Mouse (Mus musculus) midbrain, embryonic 11.5 days (tissue): ENCODE data around the gene Zcchc14. TPM values are rescaled to one million over a fixed set of nuclear protein-coding genes. Genes with fewer than 3 reads are reported as not detected.
"Not testable (repeated sequence)": the region's sequence is repeated elsewhere in the genome, so short reads cannot be mapped to it uniquely, and the experiment has no call there.

Experiments
- ATAC-seq: fragments of 200-750 bp; cut with Nextera tagmentation; 2 replicates; pipeline ENCODE4 v1.8.0; 2017; ENCODE audit warnings: moderate TSS enrichment, moderate library complexity; ENCODE audit not compliant: low FRiP score
- DNase-seq: peaks from one replicate; pipeline ENCODE4 v3.0.0; 2015; ENCODE audit warnings: low spot score; ENCODE audit errors: missing footprints
- H3K27ac ChIP-seq: fragments of 300-500 bp; sonication (generic); 2 replicates; pipeline ENCODE4 v1.5.1; 2014; ENCODE audit warnings: low read depth, low read length
- H3K27me3 ChIP-seq: fragments of 300-500 bp; sonication (generic); 2 replicates; pipeline ENCODE4 v1.6.1; 2014; ENCODE audit warnings: mild to moderate bottlenecking, low read length, moderate library complexity, mixed read lengths; ENCODE audit not compliant: control insufficient read depth, insufficient read depth
- H3K36me3 ChIP-seq: fragments of 300-500 bp; sonication (generic); 2 replicates; pipeline ENCODE4 v1.6.1; 2014; ENCODE audit warnings: mild to moderate bottlenecking, low read length, moderate library complexity, mixed read lengths; ENCODE audit not compliant: control insufficient read depth, insufficient read depth
- H3K4me1 ChIP-seq: fragments of 300-500 bp; sonication (generic); 2 replicates; pipeline ENCODE4 v1.6.1; 2014; ENCODE audit warnings: low read length; ENCODE audit not compliant: control insufficient read depth, insufficient read depth
- H3K4me2 ChIP-seq: fragments of 300-500 bp; sonication (generic); 2 replicates; pipeline ENCODE4 v1.6.1; 2014; ENCODE audit warnings: mild to moderate bottlenecking, moderate library complexity
- H3K4me3 ChIP-seq: fragments of 300-500 bp; sonication (generic); 2 replicates; pipeline ENCODE4 v1.5.1; 2014; ENCODE audit warnings: low read depth, low read length
- H3K9ac ChIP-seq: fragments of 300-500 bp; sonication (generic); 2 replicates; pipeline ENCODE4 v1.6.1; 2014; ENCODE audit warnings: low read length
- H3K9me3 ChIP-seq: fragments of 300-500 bp; sonication (generic); 2 replicates; pipeline ENCODE4 v1.6.1; 2016; ENCODE audit warnings: low read length; ENCODE audit not compliant: control insufficient read depth
- WGBS: fragments of 180-500 bp; shearing (Covaris S2); extraction: QIAGEN DNeasy Blood & Tissue Kit; methylation state at CpG from one replicate; pipeline ENCODE4 v1.1.7; 2014; 5-methylcytosine and 5-hydroxymethylcytosine counted together
- polyA plus RNA-seq: library from polyadenylated mRNA; unstranded; fragments of >200 nt; fragmentation: Nextera tagmentation; extraction: Ambion mirVana; gene quantifications from 2 replicates; pipeline ENCODE4 v1.2.1, GENCODE M21; 2014

The Zcchc14 gene
- polyA plus RNA-seq, 1 experiment from 2014 or later: 22.7 TPM

- Histone ChIP-seq H3K27ac (no peak overlapping the region), H3K4me3 (no peak overlapping the region), H3K4me1 (no peaks in the 10 kb centered on the region), H3K36me3 (peaks cover 34% of the 10 kb centered on the region), H3K9me3 (no peaks in the 10 kb centered on the region), H3K9ac (no peak overlapping the region), H3K27me3 (no peaks in the 10 kb centered on the region), H3K4me2 (no peak overlapping the region)
- 94% methylated on average over 12 of the region's 12 CpGs for WGBS
- DNase-seq: no peak
- ATAC-seq: no peak
Measured at GRCm38 (mm10) chr8:121602411-121602810, 50.3 kb downstream of the Zcchc14 start.

GRCm38 (mm10) chr8:121599842-121600241, 52.9 kb downstream of the Zcchc14 start:
- H3K4me3 ChIP-seq: no peak overlapping the region
- H3K27ac ChIP-seq: no peak overlapping the region
- H3K4me2 ChIP-seq: no peak overlapping the region
- H3K27me3 ChIP-seq: no peaks in the 10 kb centered on the region
- H3K9ac ChIP-seq: no peak overlapping the region
- ATAC-seq (no peak), DNase-seq (no peak)
- no peaks in the 10 kb centered on the region for H3K9me3 ChIP-seq
- no peaks in the 10 kb centered on the region for H3K4me1 ChIP-seq
- H3K36me3 ChIP-seq: peaks cover 35% of the 10 kb centered on the region
- 92% methylated on average over 14 of the region's 14 CpGs for WGBS

DNA sequence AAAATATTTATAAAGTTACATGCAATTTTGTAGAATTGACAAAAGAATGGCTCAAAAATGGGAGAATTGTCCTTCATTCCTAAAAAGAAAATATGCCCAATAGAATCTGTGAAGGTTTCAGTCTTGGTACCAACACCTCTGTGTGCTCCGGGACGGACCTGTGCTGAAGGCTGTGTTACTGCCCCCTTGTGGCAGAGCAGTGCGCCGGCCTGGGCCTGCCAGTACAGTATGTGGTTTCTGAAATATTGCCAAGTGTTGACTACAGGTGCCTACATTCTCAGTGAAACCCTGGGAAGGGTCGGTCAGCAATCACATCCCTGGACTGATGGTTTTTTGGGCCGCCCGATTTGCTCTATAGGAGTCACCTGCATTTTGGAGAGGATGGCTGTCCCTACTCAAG, 53.8 kb downstream of the Zcchc14 start:
- peak; percentile 86 for DNase-seq
- Histone ChIP-seq H3K9me3 (no peaks in the 10 kb centered on the region), H3K4me2 (no peak overlapping the region), H3K36me3 (peaks cover 30% of the 10 kb centered on the region), H3K4me3 (no peak overlapping the region), H3K27me3 (no peaks in the 10 kb centered on the region), H3K9ac (no peak overlapping the region), H3K27ac (no peak overlapping the region), H3K4me1 (no peaks in the 10 kb centered on the region)
- ATAC-seq: peak; percentile 76
- WGBS: 41% methylated on average over 7 of the region's 7 CpGs

DNA sequence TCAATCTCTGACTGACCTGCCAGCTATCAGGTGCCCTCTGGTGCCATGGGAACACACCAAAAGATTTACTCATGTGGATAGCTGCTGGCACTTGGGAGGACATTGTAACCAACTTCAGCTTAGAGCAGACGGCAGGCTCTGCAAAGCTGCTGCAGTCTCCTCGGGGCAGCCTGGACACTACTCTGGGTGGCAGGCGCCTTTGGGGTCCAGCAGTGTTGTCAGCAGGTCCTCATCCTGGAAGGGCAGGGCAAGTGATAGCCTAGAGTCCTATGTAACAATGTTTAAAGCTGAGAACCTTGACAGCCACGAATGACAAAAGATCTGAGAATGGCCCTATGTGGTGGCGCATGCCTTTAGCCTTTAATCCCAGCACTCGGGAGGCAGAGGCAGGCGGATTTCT, 54.5 kb downstream of the Zcchc14 start:
- H3K36me3 ChIP-seq: peaks cover 27% of the 10 kb centered on the region
- no peak overlapping the region for H3K9ac ChIP-seq
- no peaks in the 10 kb centered on the region for H3K9me3 ChIP-seq
- WGBS: 91% methylated on average over 7 of the region's 7 CpGs
- H3K27me3 ChIP-seq: no peaks in the 10 kb centered on the region
- ATAC-seq (no peak), DNase-seq (no peak)
- no peak overlapping the region for H3K4me3 ChIP-seq
- no peak overlapping the region for H3K27ac ChIP-seq
- H3K4me1 ChIP-seq: no peaks in the 10 kb centered on the region
- H3K4me2 ChIP-seq: no peak overlapping the region

DNA sequence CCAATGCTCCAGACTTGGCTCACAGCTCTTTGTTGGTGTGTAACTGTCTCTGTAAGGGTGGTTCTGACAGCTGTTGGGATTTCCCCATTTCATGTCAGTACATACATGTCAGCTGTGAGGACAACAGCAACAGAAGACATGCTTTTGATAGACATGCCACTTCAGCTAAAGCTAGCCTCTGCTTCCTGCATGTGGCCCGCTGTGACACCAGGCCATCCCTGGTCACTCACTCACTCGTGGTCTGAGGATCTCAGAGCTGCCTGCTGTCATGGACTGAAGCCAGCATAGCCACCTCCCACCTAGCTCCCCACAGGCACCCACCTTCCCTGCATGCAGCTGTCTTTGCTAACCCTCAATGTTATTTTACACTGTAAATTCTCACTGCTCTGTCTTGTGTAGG, 55.2 kb downstream of the Zcchc14 start:
- peaks cover 23% of the 10 kb centered on the region for H3K36me3 ChIP-seq
- WGBS: 86% methylated on average over 2 of the region's 2 CpGs
- ATAC-seq: not testable (repeated sequence)

DNA sequence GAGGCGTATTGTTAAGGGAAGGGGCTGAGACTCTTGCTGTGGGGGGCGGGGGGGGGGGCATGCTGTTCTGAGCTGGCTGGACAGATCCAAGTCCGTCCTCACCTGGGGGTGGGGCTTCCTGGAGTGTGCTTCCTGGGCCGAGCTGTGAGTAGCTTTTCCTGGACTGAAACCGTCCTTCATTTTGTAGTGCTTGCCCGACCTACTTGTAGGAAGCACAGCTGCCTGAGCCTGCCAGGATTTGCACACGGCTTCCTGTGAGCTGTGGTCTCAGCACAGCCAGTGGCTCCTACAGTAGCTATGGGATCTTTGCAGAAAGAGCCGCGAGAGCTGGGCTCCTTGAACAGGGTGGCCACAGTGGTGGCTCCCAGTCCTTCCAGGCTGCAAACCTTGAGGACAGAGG, 58.7 kb downstream of the Zcchc14 start:
- Histone ChIP-seq H3K36me3 (peaks cover 17% of the 10 kb centered on the region), H3K9ac (no peak overlapping the region), H3K4me3 (no peak overlapping the region), H3K27me3 (no peaks in the 10 kb centered on the region), H3K9me3 (no peaks in the 10 kb centered on the region), H3K4me2 (no peak overlapping the region), H3K27ac (no peak overlapping the region), H3K4me1 (peaks cover 12% of the 10 kb centered on the region)
- 77% methylated on average over 9 of the region's 9 CpGs for WGBS
- ATAC-seq (no peak), DNase-seq (no peak)

More for the DNA sequence above, 55.2 kb downstream of the Zcchc14 start:
- not testable (repeated sequence) for H3K4me2 ChIP-seq, H3K9me3 ChIP-seq, H3K9ac ChIP-seq, DNase-seq, H3K27ac ChIP-seq, H3K4me3 ChIP-seq, H3K4me1 ChIP-seq, H3K27me3 ChIP-seq

DNA sequence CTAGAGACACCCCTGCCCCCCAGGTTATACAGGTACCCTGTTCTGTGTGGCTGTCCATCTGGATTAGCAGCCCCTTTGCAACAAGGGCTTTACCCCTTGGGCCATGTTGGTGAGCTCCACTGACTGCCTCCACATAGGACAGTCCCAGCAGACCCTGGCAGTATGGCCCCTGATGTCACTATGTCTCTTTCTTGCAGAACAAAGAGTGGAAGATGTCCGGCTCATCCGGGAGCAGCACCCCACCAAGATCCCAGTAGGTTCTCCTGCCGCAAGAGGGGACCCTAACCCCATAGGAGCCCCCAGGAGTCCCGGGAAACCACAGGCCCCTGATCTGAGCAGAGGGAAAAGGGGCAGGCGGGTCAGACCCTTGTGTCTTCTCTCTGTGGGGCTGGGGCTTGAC, 59.4 kb downstream of the Zcchc14 start:
- H3K27ac ChIP-seq: no peak overlapping the region
- WGBS: 85% methylated on average over 5 of the region's 5 CpGs
- no peak overlapping the region for H3K4me3 ChIP-seq
- H3K27me3 ChIP-seq: no peaks in the 10 kb centered on the region
- H3K4me2 ChIP-seq: no peak overlapping the region
- H3K9me3 ChIP-seq: no peaks in the 10 kb centered on the region
- no peak overlapping the region for H3K9ac ChIP-seq
- peaks cover 12% of the 10 kb centered on the region for H3K4me1 ChIP-seq
- ATAC-seq: no peak
- peaks cover 17% of the 10 kb centered on the region for H3K36me3 ChIP-seq
- DNase-seq: no peak

GRCm38 (mm10) chr8:121591178-121592066, 61.3 kb downstream of the Zcchc14 start:
- peaks cover 12% of the 10 kb centered on the region for H3K4me1 ChIP-seq
- DNase-seq (peak; percentile 92), ATAC-seq (peak; percentile 10; the same call in 1 of the 2 replicates)
- H3K9ac ChIP-seq: peak overlapping the region; percentile 83
- H3K9me3 ChIP-seq: no peaks in the 10 kb centered on the region
- no peak overlapping the region for H3K27ac ChIP-seq
- 18% methylated on average over 20 of the region's 20 CpGs for whole genome bisulfite sequencing
- peaks cover 8% of the 10 kb centered on the region; the same call in 1 of the 2 replicates for H3K36me3 ChIP-seq
- no peaks in the 10 kb centered on the region for H3K27me3 ChIP-seq
- peak overlapping the region; percentile 57 for H3K4me2 ChIP-seq
- peak overlapping the region; percentile 95 for H3K4me3 ChIP-seq
